Mouse (Mus musculus) hindbrain, embryonic 11.5 days (tissue): ENCODE data around the gene BC030867. TPM values are rescaled to one million over a fixed set of nuclear protein-coding genes. Genes with fewer than 3 reads are reported as not detected.

ENCODE experiments used
- ATAC-seq: fragments of 200-750 bp; cut with Nextera tagmentation; 2 replicates; pipeline ENCODE4 v1.8.0; 2017; ENCODE audit warnings: mild to moderate bottlenecking, moderate TSS enrichment, moderate library complexity; ENCODE audit not compliant: low FRiP score
- DNase-seq: peaks from one replicate; pipeline ENCODE4 v3.0.0-alpha.2; 2015; ENCODE audit warnings: low spot score
- H3K27ac ChIP-seq: fragments of 300-500 bp; sonication (generic); 2 replicates; pipeline ENCODE4 v1.5.1; 2014; ENCODE audit warnings: mild to moderate bottlenecking, low read depth, low read length
- H3K27me3 ChIP-seq: fragments of 300-500 bp; sonication (generic); 2 replicates; pipeline ENCODE4 v1.6.1; 2014; ENCODE audit warnings: mild to moderate bottlenecking, low read length, moderate library complexity, mixed read lengths; ENCODE audit not compliant: control insufficient read depth, insufficient read depth
- H3K36me3 ChIP-seq: fragments of 300-500 bp; sonication (generic); 2 replicates; pipeline ENCODE4 v1.6.1; 2014; ENCODE audit warnings: mild to moderate bottlenecking, low read length, moderate library complexity, mixed read lengths; ENCODE audit not compliant: control insufficient read depth, insufficient read depth
- H3K4me1 ChIP-seq: fragments of 300-500 bp; sonication (generic); replicated peaks from 2 replicates; pipeline ENCODE4 v1.6.1; 2014; ENCODE audit warnings: low read length, mixed read lengths; ENCODE audit not compliant: control insufficient read depth, insufficient read depth
- H3K4me2 ChIP-seq: fragments of 300-500 bp; sonication (generic); replicated peaks from 2 replicates; pipeline ENCODE4 v1.6.1; 2014; ENCODE audit warnings: mild to moderate bottlenecking, low read depth, low read length
- H3K4me3 ChIP-seq: fragments of 300-500 bp; sonication (generic); 2 replicates; pipeline ENCODE4 v1.5.1; 2014; ENCODE audit warnings: low read depth, low read length
- H3K9ac ChIP-seq: fragments of 300-500 bp; sonication (generic); 2 replicates; pipeline ENCODE4 v1.6.1; 2014; ENCODE audit warnings: low read depth, low read length
- H3K9me3 ChIP-seq: fragments of 300-500 bp; sonication (generic); 2 replicates; pipeline ENCODE4 v1.6.1; 2016; ENCODE audit warnings: low read length; ENCODE audit not compliant: control insufficient read depth
- WGBS: fragments of 180-500 bp; shearing (Covaris S2); extraction: QIAGEN DNeasy Blood & Tissue Kit; methylation state at CpG from one replicate; pipeline ENCODE4 v1.1.7; 2014; 5-methylcytosine and 5-hydroxymethylcytosine counted together
- polyA plus RNA-seq: library from polyadenylated mRNA; unstranded; fragments of >200 nt; fragmentation: Nextera tagmentation; extraction: Ambion mirVana; gene quantifications from 2 replicates; pipeline ENCODE4 v1.2.1, GENCODE M21; 2014

Gene BC030867
- polyA plus RNA-seq, 1 experiment from 2014 or later, result 14.0 TPM

- Histone ChIP-seq H3K4me3 (no peak overlapping the region), H3K4me1 (no peaks in the 10 kb centered on the region), H3K4me2 (no peak overlapping the region), H3K27ac (no peak overlapping the region), H3K27me3 (no peaks in the 10 kb centered on the region), H3K36me3 (no peaks in the 10 kb centered on the region), H3K9me3 (no peaks in the 10 kb centered on the region), H3K9ac (no peak overlapping the region)
- ATAC-seq (no peak), DNase-seq (no peak)
- WGBS, result 81% methylated on average over 2 of the region's 2 CpGs
Measured at GRCm38 (mm10) chr11:102236022-102236421, 12.7 kb upstream of the BC030867 start.

DNA sequence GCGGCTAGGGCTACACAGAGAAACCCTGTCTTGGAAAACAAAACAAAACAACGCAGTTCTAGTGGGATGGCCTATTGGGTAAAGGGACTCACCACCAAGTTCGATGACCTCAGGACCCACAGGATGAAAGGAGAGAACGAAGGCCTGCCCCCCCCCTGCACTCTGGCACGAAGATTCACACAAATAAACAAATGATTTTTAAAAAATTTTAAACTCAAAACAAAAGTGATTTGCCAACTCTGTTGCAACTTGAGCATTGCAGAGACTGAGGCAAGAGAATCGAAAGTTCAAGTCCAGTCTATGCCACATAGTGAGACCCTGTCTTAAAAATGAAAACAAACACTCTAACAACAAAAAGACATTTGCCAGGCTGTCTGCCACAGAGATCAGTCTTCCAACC lies 8.0 kb upstream of the BC030867 start:
- Histone ChIP-seq H3K27ac (no peak overlapping the region), H3K4me1 (peaks cover 2% of the 10 kb centered on the region; the same call in 1 of the 2 replicates), H3K4me2 (no peak overlapping the region), H3K4me3 (no peak overlapping the region), H3K27me3 (no peaks in the 10 kb centered on the region), H3K9me3 (no peaks in the 10 kb centered on the region), H3K9ac (no peak overlapping the region), H3K36me3 (no peaks in the 10 kb centered on the region)
- WGBS, result 82% methylated on average over 6 of the region's 6 CpGs
- ATAC-seq (no peak), DNase-seq (no peak)

- H3K36me3 ChIP-seq, result no peaks in the 10 kb centered on the region
- no peaks in the 10 kb centered on the region for H3K27me3 ChIP-seq
- H3K27ac ChIP-seq, result no peak overlapping the region
- no peak for DNase-seq
- no peak overlapping the region for H3K4me2 ChIP-seq
- no peak for ATAC-seq
- H3K4me3 ChIP-seq, result no peak overlapping the region
- H3K9ac ChIP-seq, result no peak overlapping the region
- WGBS, result 91% methylated on average over 5 of the region's 5 CpGs
- peaks cover 2% of the 10 kb centered on the region; the same call in 1 of the 2 replicates for H3K4me1 ChIP-seq
- H3K9me3 ChIP-seq, result no peaks in the 10 kb centered on the region
Measured at GRCm38 (mm10) chr11:102241246-102241645, 7.4 kb upstream of the BC030867 start.

GRCm38 (mm10) chr11:102241874-102242273 lies 6.8 kb upstream of the BC030867 start:
- no peak overlapping the region for H3K4me2 ChIP-seq
- no peak for ATAC-seq
- DNase-seq, result no peak
- H3K9me3 ChIP-seq, result no peaks in the 10 kb centered on the region
- H3K36me3 ChIP-seq, result no peaks in the 10 kb centered on the region
- no peak overlapping the region for H3K9ac ChIP-seq
- no peak overlapping the region for H3K27ac ChIP-seq
- peaks cover 2% of the 10 kb centered on the region; the same call in 1 of the 2 replicates for H3K4me1 ChIP-seq
- H3K4me3 ChIP-seq, result no peak overlapping the region
- 55% methylated on average over 5 of the region's 5 CpGs for whole genome bisulfite sequencing
- H3K27me3 ChIP-seq, result no peaks in the 10 kb centered on the region

DNA sequence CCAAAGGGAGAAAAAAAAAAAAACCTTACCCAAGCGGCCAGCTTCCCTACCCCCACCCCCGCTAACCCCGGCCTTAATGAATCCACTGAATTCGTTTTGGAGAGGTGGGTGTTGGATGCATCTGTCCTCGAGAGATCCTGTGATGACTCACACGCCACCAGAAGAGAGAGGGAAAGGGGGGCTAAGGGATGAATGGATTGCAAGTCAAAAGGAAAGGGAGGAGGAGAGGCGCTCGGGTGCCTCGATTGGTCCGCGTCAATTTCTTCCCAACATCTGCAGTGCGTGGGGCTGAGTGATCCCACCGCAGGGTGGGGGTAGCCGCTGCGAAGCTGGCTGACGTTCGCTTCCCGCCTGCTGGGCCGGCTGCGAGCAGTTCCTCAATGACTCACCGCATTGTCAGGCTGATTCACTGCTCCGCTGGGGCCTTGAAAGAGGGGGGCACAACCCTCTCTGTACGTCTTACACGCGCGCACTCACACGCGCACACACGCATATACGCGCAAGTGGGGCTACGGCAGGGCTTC lies 3.7 kb upstream of the BC030867 start:
- peaks cover 6% of the 10 kb centered on the region for H3K4me1 ChIP-seq
- H3K9me3 ChIP-seq, result no peaks in the 10 kb centered on the region
- H3K9ac ChIP-seq, result peak overlapping the region; percentile 40
- H3K4me3 ChIP-seq, result peak overlapping the region; percentile 23
- H3K4me2 ChIP-seq, result peak overlapping the region; percentile 54
- ATAC-seq (peak; percentile 61), DNase-seq (peak; percentile 70)
- no peaks in the 10 kb centered on the region for H3K36me3 ChIP-seq
- H3K27me3 ChIP-seq, result no peaks in the 10 kb centered on the region
- under 1% methylated on average over 32 of the region's 32 CpGs for WGBS
- H3K27ac ChIP-seq, result 0 out of 2 replicates have a peak overlapping the region, but pooled peaks have one; percentile 1

DNA sequence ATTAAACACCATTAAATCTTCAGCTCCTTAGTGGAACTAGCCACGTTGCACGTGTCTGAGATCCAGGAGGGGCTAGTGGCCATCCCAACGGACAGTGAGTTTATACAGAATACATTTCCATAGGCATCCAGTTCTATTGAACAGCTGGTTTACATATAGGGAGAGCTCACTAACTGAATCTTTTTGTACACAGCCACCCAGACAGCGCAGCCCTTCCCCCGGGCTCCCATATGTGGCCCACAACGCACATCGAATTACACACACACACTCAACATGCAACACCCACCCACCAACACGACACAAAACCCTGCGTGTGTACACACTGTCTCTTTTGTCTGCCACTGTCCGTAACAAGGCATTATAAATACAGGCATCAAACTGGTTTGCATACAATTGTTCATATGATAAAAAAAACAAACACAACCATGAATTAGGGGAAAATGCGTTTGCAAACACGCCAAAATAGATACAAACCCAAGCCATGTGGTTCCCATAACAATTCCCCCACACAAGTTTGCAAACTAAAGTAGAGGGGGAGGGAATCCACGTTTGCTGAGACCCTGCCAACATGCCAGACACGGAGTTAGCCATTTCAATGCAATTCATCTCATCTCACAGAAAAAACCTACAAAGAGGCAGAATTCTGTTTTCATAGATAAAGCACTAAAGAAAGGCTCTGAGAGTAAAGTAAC lies 3.0 kb upstream of the BC030867 start:
- Histone ChIP-seq H3K36me3 (no peaks in the 10 kb centered on the region), H3K4me2 (peak overlapping the region; percentile 54), H3K9ac (no peak overlapping the region), H3K27ac (no peak overlapping the region), H3K27me3 (no peaks in the 10 kb centered on the region), H3K9me3 (no peaks in the 10 kb centered on the region), H3K4me1 (peaks cover 6% of the 10 kb centered on the region), H3K4me3 (no peak overlapping the region)
- DNase-seq (no peak), ATAC-seq (no peak)
- 57% methylated on average over 14 of the region's 14 CpGs for WGBS

DNA sequence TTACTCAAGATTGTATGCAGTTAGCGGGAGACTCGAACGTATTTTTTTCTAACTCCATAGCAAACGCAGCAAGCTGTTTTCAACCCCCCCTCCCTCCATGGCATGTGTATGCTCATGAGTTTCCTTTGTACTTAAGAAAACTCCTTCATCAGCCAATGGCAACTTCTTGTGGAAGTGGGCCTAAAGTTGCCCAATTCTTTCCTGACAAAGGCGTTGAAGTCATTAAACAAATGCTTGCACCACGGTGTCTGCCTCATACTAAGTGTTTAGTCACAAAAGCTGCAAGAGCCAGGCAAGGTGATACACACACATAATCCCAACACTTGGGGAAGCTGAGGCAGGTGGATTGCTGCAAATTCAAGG lies 2.4 kb upstream of the BC030867 start:
- 94% methylated on average over 6 of the region's 6 CpGs for WGBS
- H3K4me2 ChIP-seq, result no peak overlapping the region
- no peak overlapping the region for H3K9ac ChIP-seq
- no peaks in the 10 kb centered on the region for H3K36me3 ChIP-seq
- H3K4me1 ChIP-seq, result peaks cover 6% of the 10 kb centered on the region
- H3K4me3 ChIP-seq, result no peak overlapping the region
- no peaks in the 10 kb centered on the region for H3K9me3 ChIP-seq
- H3K27me3 ChIP-seq, result no peaks in the 10 kb centered on the region
- DNase-seq (no peak), ATAC-seq (no peak)
- H3K27ac ChIP-seq, result no peak overlapping the region

DNA sequence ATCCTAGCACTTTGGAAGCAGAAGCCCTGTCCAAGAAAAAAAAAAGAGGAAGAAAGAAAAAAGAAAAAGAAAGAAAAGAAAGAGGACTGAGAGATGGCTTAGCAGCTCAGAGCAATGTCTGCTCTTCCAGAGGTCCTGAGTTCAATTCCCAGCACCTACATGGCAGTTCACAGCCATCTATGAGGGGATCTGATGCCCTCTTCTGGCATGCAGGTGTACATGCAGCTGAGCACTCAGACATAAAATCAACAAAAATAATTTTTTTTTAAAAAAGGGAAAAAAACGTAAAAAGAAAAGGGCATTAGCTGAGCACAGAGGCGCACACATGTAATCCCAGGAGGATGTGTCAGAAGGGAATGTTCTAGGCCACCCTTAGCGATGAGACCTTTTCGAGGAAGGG lies 1.8 kb upstream of the BC030867 start:
- Histone ChIP-seq H3K9ac (no peak overlapping the region), H3K4me3 (no peak overlapping the region), H3K27ac (no peak overlapping the region), H3K27me3 (no peaks in the 10 kb centered on the region), H3K9me3 (no peaks in the 10 kb centered on the region), H3K36me3 (no peaks in the 10 kb centered on the region), H3K4me2 (no peak overlapping the region), H3K4me1 (peaks cover 6% of the 10 kb centered on the region)
- 91% methylated on average over 4 of the region's 4 CpGs for WGBS
- ATAC-seq, result no peak
- no peak for DNase-seq
